Mouse (Mus musculus) liver, embryonic 14.5 days (tissue): ENCODE results near the gene Aspdh. TPM values are rescaled to one million over a fixed set of nuclear protein-coding genes. Genes with fewer than 3 reads are reported as not detected.

ENCODE experiments used
- ATAC-seq: fragments of 200-750 bp; cut with Nextera tagmentation; 2 replicates; pipeline ENCODE4 v1.8.0; 2017; ENCODE audit warnings: moderate number of reproducible peaks, mild to moderate bottlenecking, moderate library complexity; ENCODE audit not compliant: insufficient read depth
- DNase-seq, 3 experiments: peaks; one replicate each; pipeline ENCODE4 v3.0.0-alpha.2; 2012 to 2013; ENCODE audit warnings: low read depth in 3 of 3, low spot score in 3 of 3
- H3K27ac ChIP-seq: fragments of 300-500 bp; sonication (generic); 2 replicates; pipeline ENCODE4 v1.5.1; 2014; ENCODE audit warnings: moderate library complexity, mild to moderate bottlenecking, control low read depth, inconsistent platforms
- H3K27me3 ChIP-seq: fragments of 300-500 bp; sonication (generic); 2 replicates; pipeline ENCODE4 v1.6.1; 2014; ENCODE audit warnings: mild to moderate bottlenecking, low read length, moderate library complexity; ENCODE audit not compliant: control insufficient read depth, insufficient read depth
- H3K36me3 ChIP-seq: fragments of 300-500 bp; sonication (generic); replicated peaks from 2 replicates; pipeline ENCODE4 v1.6.1; 2014; ENCODE audit warnings: low read depth; ENCODE audit not compliant: control insufficient read depth, insufficient read depth
- H3K4me1 ChIP-seq, 2 experiments: fragments of 200-500 bp in 1 of 2; fragments of 300-500 bp in 1 of 2; sonication (generic) in 1 of 2; replicated peaks; 2 replicates each; pipeline ENCODE4 v1.6.1; 2012 to 2014; ENCODE audit warnings: antibody characterized with exemption in 1 of 2, inconsistent platforms in 1 of 2, low read length in 1 of 2; ENCODE audit not compliant: control insufficient read depth in 2 of 2, insufficient read depth in 2 of 2
- H3K4me2 ChIP-seq: fragments of 300-500 bp; sonication (generic); 2 replicates; pipeline ENCODE4 v1.6.1; 2014; ENCODE audit warnings: low read depth, mild to moderate bottlenecking, control low read depth, moderate library complexity
- H3K4me3 ChIP-seq, 2 experiments: fragments of 200-500 bp in 1 of 2; fragments of 300-500 bp in 1 of 2; sonication (generic) in 1 of 2; 2 replicates each; pipeline ENCODE4 v1.5.1; 2012 to 2014; ENCODE audit warnings: low read depth in 2 of 2, low read length in 2 of 2, mild to moderate bottlenecking in 2 of 2, control low read depth in 1 of 2, inconsistent platforms in 1 of 2, moderate library complexity in 1 of 2; ENCODE audit not compliant: insufficient read depth in 1 of 2
- H3K9ac ChIP-seq: fragments of 300-500 bp; sonication (generic); replicated peaks from 2 replicates; pipeline ENCODE4 v1.6.1; 2014; ENCODE audit warnings: mild to moderate bottlenecking, control low read depth, moderate library complexity
- H3K9me3 ChIP-seq: fragments of 300-500 bp; sonication (generic); 2 replicates; pipeline ENCODE4 v1.6.1; 2016; ENCODE audit warnings: low read length, mixed read lengths; ENCODE audit not compliant: control insufficient read depth
- CTCF ChIP-seq: IDR thresholded peaks from 2 replicates; pipeline ENCODE4 v1.5.1; 2016; ENCODE audit warnings: antibody characterized with exemption, low read depth, control low read depth
- EP300 ChIP-seq: IDR thresholded peaks from 2 replicates; pipeline ENCODE4 v1.6.1; 2016; ENCODE audit warnings: antibody characterized with exemption, low read depth
- whole genome bisulfite sequencing: fragments of 180-500 bp; shearing (Covaris S2); extraction: QIAGEN DNeasy Blood & Tissue Kit; methylation state at CpG from one replicate; pipeline ENCODE4 v1.1.7; 2014; ENCODE audit not compliant: insufficient replicate concordance; 5-methylcytosine and 5-hydroxymethylcytosine counted together
- microRNA-seq: library from miRNA; unstranded; fragments of <30 nt; microRNA quantifications from one replicate; pipeline ENCODE4, GENCODE M21; 2016
- polyA plus RNA-seq, 2 experiments: library from polyadenylated mRNA; depleted of rRNA in 1 of 2; stranded (reverse) in 1 of 2; unstranded in 1 of 2; fragments of >200 nt; fragmentation: Nextera tagmentation in 1 of 2; extraction: Ambion mirVana in 1 of 2; gene quantifications; 2 replicates each; pipeline versions ENCODE4 v1.2.1 to v1.2.3; 2012 to 2014

The Aspdh gene
- polyA plus RNA-seq, 2 experiments: 10.2 to 10.9 TPM

DNA sequence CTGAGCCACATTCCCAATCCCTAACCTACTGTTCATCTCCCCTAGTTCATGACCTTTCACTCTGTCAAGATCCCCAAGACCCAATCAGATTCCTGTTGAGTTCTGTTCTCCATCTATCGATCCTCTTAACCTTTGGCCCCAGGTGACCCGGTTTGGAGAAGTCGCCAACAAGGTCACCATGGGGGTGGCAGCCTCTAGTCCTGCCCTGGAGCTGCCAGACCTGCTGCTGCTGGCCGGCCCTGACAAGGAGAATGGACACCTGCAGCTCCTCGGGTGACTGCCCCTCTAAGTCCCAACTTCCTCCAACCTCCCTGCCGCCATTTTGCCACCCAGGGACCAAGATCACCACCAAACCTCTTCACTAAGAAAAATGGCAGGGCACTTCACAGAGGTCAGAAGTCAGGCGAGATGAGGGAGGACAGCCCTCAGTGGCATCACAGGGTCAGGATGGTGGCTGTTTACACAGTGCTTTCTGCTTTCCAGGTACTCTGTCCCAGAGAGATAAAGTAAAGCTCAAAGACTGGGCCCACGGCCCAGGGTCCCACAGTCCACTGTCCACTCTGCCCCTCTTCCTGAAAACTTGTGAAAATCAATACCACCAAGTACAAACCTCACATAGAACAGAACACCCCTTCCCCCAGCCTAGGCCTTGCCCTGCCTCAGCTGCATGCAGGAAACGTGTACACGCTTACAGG, 32.3 kb downstream of the Aspdh start:
- 78% methylated on average over 10 of the region's 10 CpGs for WGBS
- DNase-seq (no peak), ATAC-seq (no peak)
- peak overlapping the region in 1 of 2 experiments; percentile 69; a peak in 2 of 4 replicates for H3K4me3 ChIP-seq
- H3K4me2 ChIP-seq: peak overlapping the region; percentile 79
- peaks cover 3% of the 10 kb centered on the region; the same call in 1 of the 2 replicates for H3K36me3 ChIP-seq
- no peaks in the 10 kb centered on the region for H3K9me3 ChIP-seq
- H3K9ac ChIP-seq: no peak overlapping the region; the same call in 1 of the 2 replicates
- TF ChIP-seq EP300: no peak
- no peak for TF ChIP-seq CTCF
- peak overlapping the region; percentile 11 for H3K27ac ChIP-seq
- no peaks in the 10 kb centered on the region for H3K27me3 ChIP-seq
- peaks cover 22 to 32% of the 10 kb centered on the region in 2 experiments for H3K4me1 ChIP-seq

DNA sequence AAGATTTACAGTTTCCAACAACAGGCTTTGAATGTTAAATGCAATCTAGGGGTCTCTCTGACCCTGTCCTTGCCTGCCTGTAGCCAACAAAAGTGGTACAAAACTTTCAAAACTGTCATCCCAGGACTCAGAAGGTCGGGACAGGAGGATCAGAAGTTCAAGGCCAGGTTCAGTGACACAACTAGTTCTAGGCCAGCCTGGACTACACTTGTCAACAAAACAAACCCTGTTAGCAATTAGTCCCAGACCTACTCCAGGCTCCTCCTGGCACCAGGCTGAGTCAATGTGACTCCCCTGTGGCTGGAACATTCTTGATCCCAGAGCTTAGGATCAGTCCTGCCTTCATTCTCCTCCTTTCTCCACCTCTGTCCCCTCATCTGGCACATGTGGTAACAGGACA, 33.7 kb downstream of the Aspdh start:
- H3K9me3 ChIP-seq: no peaks in the 10 kb centered on the region
- H3K4me1 ChIP-seq: peaks cover 22 to 32% of the 10 kb centered on the region in 2 experiments
- no peaks in the 10 kb centered on the region; the same call in 1 of the 2 replicates for H3K36me3 ChIP-seq
- no peaks in the 10 kb centered on the region for H3K27me3 ChIP-seq
- ATAC-seq (no peak), DNase-seq (no peak)
- H3K9ac ChIP-seq: no peak overlapping the region
- H3K4me2 ChIP-seq: no peak overlapping the region
- TF ChIP-seq CTCF (no peak), EP300 (no peak)
- H3K27ac ChIP-seq: no peak overlapping the region
- H3K4me3 ChIP-seq: no peak overlapping the region
- 48% methylated on average over 1 of the region's 1 CpGs for WGBS

DNA sequence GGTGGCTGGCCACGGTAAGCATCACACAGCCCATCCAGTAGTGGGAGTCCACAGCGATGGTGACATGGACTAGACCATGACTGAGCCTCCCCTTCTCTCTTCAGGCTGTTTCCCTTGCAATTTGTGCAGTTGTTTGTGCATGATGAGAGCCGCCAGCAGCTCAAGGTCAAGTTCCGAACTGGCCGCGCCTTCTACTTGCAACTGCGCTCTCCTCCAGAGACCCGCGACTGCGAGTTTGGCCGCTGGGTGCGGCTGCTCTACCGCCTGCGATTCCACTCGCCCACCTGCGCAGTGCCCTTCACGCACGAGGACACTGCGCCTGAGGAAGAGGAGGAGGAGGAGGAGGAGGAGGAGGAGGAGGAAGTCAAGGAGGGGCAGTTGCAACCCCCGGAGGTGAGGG, 34.9 kb downstream of the Aspdh start:
- WGBS: 55% methylated on average over 20 of the region's 20 CpGs
- no peaks in the 10 kb centered on the region for H3K27me3 ChIP-seq
- H3K9ac ChIP-seq: no peak overlapping the region
- ATAC-seq: no peak
- no peak for DNase-seq
- no peak for TF ChIP-seq CTCF
- no peak for TF ChIP-seq EP300
- no peaks in the 10 kb centered on the region for H3K36me3 ChIP-seq
- H3K4me3 ChIP-seq: no peak overlapping the region
- H3K9me3 ChIP-seq: no peaks in the 10 kb centered on the region
- peaks cover 16 to 27% of the 10 kb centered on the region in 2 experiments for H3K4me1 ChIP-seq
- no peak overlapping the region for H3K4me2 ChIP-seq
- no peak overlapping the region for H3K27ac ChIP-seq

DNA sequence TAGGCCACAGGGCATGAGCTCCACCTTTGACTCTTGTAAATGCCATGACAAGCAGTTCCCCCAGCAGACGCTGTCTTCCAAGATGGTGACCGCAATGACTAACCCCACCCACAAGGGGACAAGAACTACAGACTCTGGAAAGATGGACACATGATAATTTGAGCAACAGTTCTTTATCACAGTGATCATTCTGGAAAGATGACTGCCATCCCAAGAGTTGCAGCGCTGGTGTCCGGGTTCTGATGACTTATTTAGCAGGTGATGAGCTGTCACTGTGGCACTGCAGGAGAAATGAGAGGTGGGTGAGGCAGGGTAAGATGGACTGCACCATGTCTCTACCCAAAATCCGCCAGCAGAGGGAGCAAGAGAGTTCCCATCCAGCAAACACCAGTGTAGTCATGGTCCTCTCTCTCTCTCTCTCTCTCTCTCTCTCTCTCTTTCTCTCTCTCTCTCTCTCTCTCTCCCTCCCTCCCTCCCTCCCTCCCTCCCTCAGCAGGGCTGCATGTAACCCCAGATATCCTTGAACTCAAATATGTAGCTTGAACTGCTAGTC, 36.4 kb downstream of the Aspdh start:
- no peak overlapping the region for H3K4me2 ChIP-seq
- peaks cover 9 to 19% of the 10 kb centered on the region in 2 experiments for H3K4me1 ChIP-seq
- 26% methylated on average over 5 of the region's 5 CpGs for WGBS
- H3K27ac ChIP-seq: no peak overlapping the region
- no peaks in the 10 kb centered on the region for H3K9me3 ChIP-seq
- no peak for ATAC-seq
- DNase-seq: peak; percentile 43 to 54 (median 46)
- H3K36me3 ChIP-seq: no peaks in the 10 kb centered on the region
- no peak overlapping the region for H3K4me3 ChIP-seq
- TF ChIP-seq EP300 (no peak), CTCF (peak; percentile 89)
- no peaks in the 10 kb centered on the region for H3K27me3 ChIP-seq
- no peak overlapping the region for H3K9ac ChIP-seq

DNA sequence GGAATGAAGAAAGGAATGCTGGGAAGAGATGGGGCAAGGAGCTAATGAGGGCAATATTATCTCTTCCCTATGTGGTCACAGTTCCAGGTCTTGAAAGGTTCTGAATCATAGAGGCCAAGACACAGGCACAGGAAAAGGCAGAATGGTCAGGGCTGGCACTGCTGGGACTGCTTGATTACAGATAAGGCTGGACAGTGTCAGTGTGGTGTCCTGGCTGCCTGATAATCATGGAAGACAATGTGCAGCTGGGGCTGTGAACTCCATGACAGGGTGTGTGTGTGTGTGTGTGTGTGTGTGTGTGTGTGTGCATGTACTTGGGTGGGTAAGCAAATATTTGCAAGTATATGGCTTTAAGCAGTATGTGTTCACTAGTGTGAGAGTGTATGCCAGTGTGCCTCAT, 42.3 kb downstream of the Aspdh start:
- H3K36me3 ChIP-seq: no peaks in the 10 kb centered on the region
- ATAC-seq (no peak), DNase-seq (no peak)
- H3K27me3 ChIP-seq: no peaks in the 10 kb centered on the region
- no peak overlapping the region for H3K4me3 ChIP-seq
- no peak overlapping the region for H3K4me2 ChIP-seq
- H3K27ac ChIP-seq: no peak overlapping the region
- H3K9ac ChIP-seq: no peak overlapping the region
- TF ChIP-seq CTCF: no peak
- no peak for TF ChIP-seq EP300
- no peaks in the 10 kb centered on the region for H3K4me1 ChIP-seq
- no peaks in the 10 kb centered on the region for H3K9me3 ChIP-seq

Small RNA genes within 50 kb of the gene (microRNA-seq; reads per million reads assigned to microRNA genes)
- 1.7 reads per million for gene Mir7052

Other genes starting within 250 kb of the Aspdh start
- gene Klk1b5, start 249.4 kb upstream of the Aspdh start, polyA plus RNA-seq (2012; rRNA removed): not detected in 2 replicates
- not detected in 2 replicates for gene Klk1b5, start 249.4 kb upstream of the Aspdh start, polyA plus RNA-seq (2014; fragmentation: Nextera tagmentation; extraction: Ambion mirVana)
- gene Klk1, start 240.0 kb upstream of the Aspdh start, polyA plus RNA-seq (2012; rRNA removed): not detected in 2 replicates
- gene Klk1, start 240.0 kb upstream of the Aspdh start, polyA plus RNA-seq (2014; fragmentation: Nextera tagmentation; extraction: Ambion mirVana): not detected in 2 replicates
- not detected in 2 replicates for gene Gm36864, start 229.2 kb upstream of the Aspdh start, polyA plus RNA-seq (2012; rRNA removed)
- gene Gm36864, start 229.2 kb upstream of the Aspdh start, polyA plus RNA-seq (2014; fragmentation: Nextera tagmentation; extraction: Ambion mirVana): not detected in 2 replicates
- gene 1700028J19Rik, start 218.7 kb upstream of the Aspdh start, polyA plus RNA-seq (2012; rRNA removed): 0.97 and 1.3 TPM in 2 replicates
- gene 1700028J19Rik, start 218.7 kb upstream of the Aspdh start, polyA plus RNA-seq (2014; fragmentation: Nextera tagmentation; extraction: Ambion mirVana): 1.3 and 1.5 TPM in 2 replicates
- gene 2410002F23Rik, start 218.7 kb upstream of the Aspdh start, polyA plus RNA-seq (2012; rRNA removed): 43.8 and 47.9 TPM in 2 replicates
- 20.0 and 21.8 TPM in 2 replicates for gene 2410002F23Rik, start 218.7 kb upstream of the Aspdh start, polyA plus RNA-seq (2014; fragmentation: Nextera tagmentation; extraction: Ambion mirVana)
- not detected in 2 replicates for gene Acp4, start 208.0 kb upstream of the Aspdh start, polyA plus RNA-seq (2012; rRNA removed)
- not detected in 2 replicates for gene Acp4, start 208.0 kb upstream of the Aspdh start, polyA plus RNA-seq (2014; fragmentation: Nextera tagmentation; extraction: Ambion mirVana)
- not detected in 2 replicates for gene Gm15517, start 203.9 kb upstream of the Aspdh start, polyA plus RNA-seq (2012; rRNA removed)
- not detected in 2 replicates for gene Gm15517, start 203.9 kb upstream of the Aspdh start, polyA plus RNA-seq (2014; fragmentation: Nextera tagmentation; extraction: Ambion mirVana)
- gene Clec11a, start 158.5 kb upstream of the Aspdh start, polyA plus RNA-seq (2012; rRNA removed): 0.34 and 0.38 TPM in 2 replicates
- gene Clec11a, start 158.5 kb upstream of the Aspdh start, polyA plus RNA-seq (2014; fragmentation: Nextera tagmentation; extraction: Ambion mirVana): 0.33 and 0.51 TPM in 2 replicates
- gene Shank1, start 155.1 kb upstream of the Aspdh start, polyA plus RNA-seq (2012; rRNA removed): 0.04 and 0.06 TPM in 2 replicates
- gene Shank1, start 155.1 kb upstream of the Aspdh start, polyA plus RNA-seq (2014; fragmentation: Nextera tagmentation; extraction: Ambion mirVana): 0.05 TPM in 1 of 2 replicates, not detected in the other
- 0.02 and 0.06 TPM in 2 replicates for gene Syt3, start 81.3 kb upstream of the Aspdh start, polyA plus RNA-seq (2012; rRNA removed)
- 0.14 TPM in 1 of 2 replicates, not detected in the other for gene Syt3, start 81.3 kb upstream of the Aspdh start, polyA plus RNA-seq (2014; fragmentation: Nextera tagmentation; extraction: Ambion mirVana)
- 0.06 and 0.12 TPM in 2 replicates for gene 1700008O03Rik, start 79.6 kb upstream of the Aspdh start, polyA plus RNA-seq (2012; rRNA removed)
- gene 1700008O03Rik, start 79.6 kb upstream of the Aspdh start, polyA plus RNA-seq (2014; fragmentation: Nextera tagmentation; extraction: Ambion mirVana): not detected in 2 replicates
- 0.02 and 0.30 TPM in 2 replicates for gene Lrrc4b, start 36.4 kb upstream of the Aspdh start, polyA plus RNA-seq (2012; rRNA removed)
- not detected in 2 replicates for gene Lrrc4b, start 36.4 kb upstream of the Aspdh start, polyA plus RNA-seq (2014; fragmentation: Nextera tagmentation; extraction: Ambion mirVana)
- gene Josd2, start 2.6 kb downstream of the Aspdh start, polyA plus RNA-seq (2012; rRNA removed): 212 TPM in 2 replicates
- 155 and 164 TPM in 2 replicates for gene Josd2, start 2.6 kb downstream of the Aspdh start, polyA plus RNA-seq (2014; fragmentation: Nextera tagmentation; extraction: Ambion mirVana)
- gene Emc10, start 31.1 kb downstream of the Aspdh start, polyA plus RNA-seq (2012; rRNA removed): 46.7 and 49.5 TPM in 2 replicates
- 41.7 and 49.3 TPM in 2 replicates for gene Emc10, start 31.1 kb downstream of the Aspdh start, polyA plus RNA-seq (2014; fragmentation: Nextera tagmentation; extraction: Ambion mirVana)
- gene Fam71e1, start 31.2 kb downstream of the Aspdh start, polyA plus RNA-seq (2012; rRNA removed): 0.64 and 1.5 TPM in 2 replicates
- 0.48 and 1.6 TPM in 2 replicates for gene Fam71e1, start 31.2 kb downstream of the Aspdh start, polyA plus RNA-seq (2014; fragmentation: Nextera tagmentation; extraction: Ambion mirVana)
- gene Mybpc2, start 59.3 kb downstream of the Aspdh start, polyA plus RNA-seq (2012; rRNA removed): not detected in 2 replicates
- gene Mybpc2, start 59.3 kb downstream of the Aspdh start, polyA plus RNA-seq (2014; fragmentation: Nextera tagmentation; extraction: Ambion mirVana): not detected in 2 replicates
- 0.15 and 0.16 TPM in 2 replicates for gene Spib, start 66.7 kb downstream of the Aspdh start, polyA plus RNA-seq (2012; rRNA removed)
- 0.11 TPM in 2 replicates for gene Spib, start 66.7 kb downstream of the Aspdh start, polyA plus RNA-seq (2014; fragmentation: Nextera tagmentation; extraction: Ambion mirVana)
- 42.1 and 46.7 TPM in 2 replicates for gene Pold1, start 83.5 kb downstream of the Aspdh start, polyA plus RNA-seq (2012; rRNA removed)
- gene Pold1, start 83.5 kb downstream of the Aspdh start, polyA plus RNA-seq (2014; fragmentation: Nextera tagmentation; extraction: Ambion mirVana): 37.5 and 40.2 TPM in 2 replicates
- 30.8 and 35.7 TPM in 2 replicates for gene Nr1h2, start 88.6 kb downstream of the Aspdh start, polyA plus RNA-seq (2012; rRNA removed)
- gene Nr1h2, start 88.6 kb downstream of the Aspdh start, polyA plus RNA-seq (2014; fragmentation: Nextera tagmentation; extraction: Ambion mirVana): 38.1 and 41.4 TPM in 2 replicates
- gene Napsa, start 107.0 kb downstream of the Aspdh start, polyA plus RNA-seq (2012; rRNA removed): 4.3 and 5.8 TPM in 2 replicates
- 6.7 and 8.6 TPM in 2 replicates for gene Napsa, start 107.0 kb downstream of the Aspdh start, polyA plus RNA-seq (2014; fragmentation: Nextera tagmentation; extraction: Ambion mirVana)
- 0.16 and 0.24 TPM in 2 replicates for gene Kcnc3, start 125.3 kb downstream of the Aspdh start, polyA plus RNA-seq (2012; rRNA removed)
- not detected in 2 replicates for gene Kcnc3, start 125.3 kb downstream of the Aspdh start, polyA plus RNA-seq (2014; fragmentation: Nextera tagmentation; extraction: Ambion mirVana)
- 0.15 and 0.75 TPM in 2 replicates for gene Myh14, start 205.5 kb downstream of the Aspdh start, polyA plus RNA-seq (2012; rRNA removed)
- 0.09 and 0.23 TPM in 2 replicates for gene Myh14, start 205.5 kb downstream of the Aspdh start, polyA plus RNA-seq (2014; fragmentation: Nextera tagmentation; extraction: Ambion mirVana)
- gene Izumo2, start 243.4 kb downstream of the Aspdh start, polyA plus RNA-seq (2012; rRNA removed): not detected in 2 replicates
- gene Izumo2, start 243.4 kb downstream of the Aspdh start, polyA plus RNA-seq (2014; fragmentation: Nextera tagmentation; extraction: Ambion mirVana): not detected in 2 replicates